Mouse (Mus musculus) liver, embryonic 11.5 days (tissue): ENCODE results near the gene Diexf. TPM values are rescaled to one million over a fixed set of nuclear protein-coding genes. Genes with fewer than 3 reads are reported as not detected.

Source experiments
- ATAC-seq: fragments of 200-750 bp; cut with Nextera tagmentation; replicated peaks from 2 replicates; pipeline ENCODE4 v1.8.0; 2017; ENCODE audit warnings: moderate number of reproducible peaks, mild to moderate bottlenecking, moderate TSS enrichment, moderate library complexity; ENCODE audit not compliant: low FRiP score
- DNase-seq: peaks from one replicate; pipeline ENCODE4 v3.0.0-alpha.2; 2017; ENCODE audit warnings: low spot score
- H3K27ac ChIP-seq: fragments of 300-500 bp; sonication (generic); 2 replicates; pipeline ENCODE4 v1.5.1; 2014; ENCODE audit warnings: mild to moderate bottlenecking, low read depth, low read length, control low read depth
- H3K27me3 ChIP-seq: fragments of 300-500 bp; sonication (generic); replicated peaks from 2 replicates; pipeline ENCODE4 v1.6.1; 2014; ENCODE audit warnings: low read length, mixed read lengths; ENCODE audit not compliant: control insufficient read depth, insufficient read depth
- H3K36me3 ChIP-seq: fragments of 300-500 bp; sonication (generic); 2 replicates; pipeline ENCODE4 v1.6.1; 2014; ENCODE audit warnings: mild to moderate bottlenecking, low read length, moderate library complexity, mixed read lengths; ENCODE audit not compliant: control insufficient read depth, insufficient read depth
- H3K4me1 ChIP-seq: fragments of 300-500 bp; sonication (generic); replicated peaks from 2 replicates; pipeline ENCODE4 v1.6.1; 2014; ENCODE audit warnings: low read length, mixed read lengths; ENCODE audit not compliant: control insufficient read depth, insufficient read depth
- H3K4me2 ChIP-seq: fragments of 300-500 bp; sonication (generic); 2 replicates; pipeline ENCODE4 v1.6.1; 2014; ENCODE audit warnings: mild to moderate bottlenecking, control low read depth, moderate library complexity
- H3K4me3 ChIP-seq: fragments of 300-500 bp; sonication (generic); 2 replicates; pipeline ENCODE4 v1.5.1; 2014; ENCODE audit warnings: low read depth, low read length, control low read depth
- H3K9ac ChIP-seq: fragments of 300-500 bp; sonication (generic); 2 replicates; pipeline ENCODE4 v1.6.1; 2014; ENCODE audit warnings: low read depth, low read length, control low read depth
- H3K9me3 ChIP-seq: fragments of 300-500 bp; sonication (generic); 2 replicates; pipeline ENCODE4 v1.6.1; 2016; ENCODE audit warnings: low read length, inconsistent platforms, mixed read lengths; ENCODE audit not compliant: control insufficient read depth
- WGBS: fragments of 180-500 bp; shearing (Covaris S2); extraction: QIAGEN DNeasy Blood & Tissue Kit; methylation state at CpG from one replicate; pipeline ENCODE4 v1.1.7; 2014; 5-methylcytosine and 5-hydroxymethylcytosine counted together
- polyA plus RNA-seq: library from polyadenylated mRNA; unstranded; fragments of >200 nt; fragmentation: Nextera tagmentation; extraction: Ambion mirVana; gene quantifications from 2 replicates; pipeline ENCODE4 v1.2.1, GENCODE M21; 2014

Gene Diexf
- polyA plus RNA-seq, 1 experiment from 2014 or later, result 10.7 TPM

DNA sequence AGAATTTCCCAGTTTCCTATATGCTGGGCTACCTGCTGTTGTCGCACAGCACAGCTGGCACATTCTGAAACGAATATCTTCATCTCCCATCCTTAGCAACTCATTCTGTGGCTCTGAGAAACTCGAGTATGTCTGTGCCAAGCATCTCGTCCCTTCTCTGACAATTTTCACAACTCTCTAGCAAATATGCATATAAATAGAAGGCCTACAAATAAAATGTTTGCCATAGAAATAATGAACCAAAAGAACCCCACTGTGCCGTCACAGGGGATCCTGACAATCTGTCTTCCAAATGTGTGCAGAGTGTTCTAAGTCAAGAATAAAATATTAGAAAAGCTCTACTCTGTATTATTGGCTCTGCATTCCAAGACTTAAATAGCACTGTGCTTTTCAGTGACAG, 70.5 kb downstream of the Diexf start:
- Histone ChIP-seq H3K27ac (no peak overlapping the region), H3K9me3 (no peaks in the 10 kb centered on the region), H3K27me3 (no peaks in the 10 kb centered on the region), H3K4me1 (no peaks in the 10 kb centered on the region), H3K4me3 (no peak overlapping the region), H3K4me2 (no peak overlapping the region), H3K9ac (no peak overlapping the region), H3K36me3 (no peaks in the 10 kb centered on the region)
- no peak for DNase-seq
- ATAC-seq, result no peak
- 73% methylated on average over 5 of the region's 5 CpGs for WGBS

DNA sequence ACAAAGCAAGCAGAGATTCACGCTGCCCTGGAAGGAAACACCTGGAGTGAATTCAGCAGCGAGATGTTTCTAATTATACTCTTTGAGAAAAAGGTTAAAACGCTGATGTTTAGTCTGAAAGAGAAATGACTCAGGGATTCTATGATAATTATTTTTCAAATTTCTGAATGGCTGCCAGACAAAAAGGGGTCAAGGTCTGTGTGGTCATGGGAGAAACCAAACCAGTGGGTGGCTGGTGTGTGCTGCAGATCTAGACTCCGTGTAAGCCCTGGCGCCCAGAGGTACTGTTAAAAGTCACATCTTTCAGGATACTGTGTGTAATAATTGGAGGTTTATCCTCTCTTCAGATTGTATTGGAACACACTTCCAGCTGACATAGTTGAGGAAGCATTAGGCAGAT, 75.7 kb downstream of the Diexf start:
- H3K36me3 ChIP-seq, result no peaks in the 10 kb centered on the region
- no peak for ATAC-seq
- no peak for DNase-seq
- H3K27ac ChIP-seq, result no peak overlapping the region
- H3K27me3 ChIP-seq, result no peaks in the 10 kb centered on the region
- H3K9ac ChIP-seq, result no peak overlapping the region
- H3K4me1 ChIP-seq, result no peaks in the 10 kb centered on the region
- 80% methylated on average over 5 of the region's 5 CpGs for WGBS
- no peak overlapping the region for H3K4me3 ChIP-seq
- H3K4me2 ChIP-seq, result no peak overlapping the region
- no peaks in the 10 kb centered on the region for H3K9me3 ChIP-seq

DNA sequence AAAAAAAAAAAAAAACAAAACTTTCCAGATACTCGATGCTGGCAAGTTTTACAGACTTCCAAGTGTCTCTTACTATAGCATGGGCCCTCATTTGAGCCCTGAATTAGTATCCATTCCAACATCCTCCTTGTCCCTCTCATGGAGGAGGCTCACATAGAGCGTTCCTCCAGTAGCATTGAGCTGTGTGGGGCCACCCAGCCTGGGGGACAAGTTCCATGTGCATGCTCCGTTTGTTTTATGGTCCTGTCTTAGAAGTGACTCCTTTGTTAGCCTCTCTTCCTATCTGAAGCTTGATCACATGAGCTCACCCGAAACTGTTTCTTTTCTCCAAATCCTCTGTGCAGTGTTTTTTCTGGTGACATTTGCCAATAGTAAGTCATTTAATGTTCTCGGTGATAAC, 77.0 kb downstream of the Diexf start:
- Histone ChIP-seq H3K9ac (no peak overlapping the region), H3K4me1 (no peaks in the 10 kb centered on the region), H3K27me3 (no peaks in the 10 kb centered on the region), H3K4me3 (no peak overlapping the region), H3K9me3 (no peaks in the 10 kb centered on the region), H3K4me2 (no peak overlapping the region), H3K27ac (no peak overlapping the region), H3K36me3 (no peaks in the 10 kb centered on the region)
- DNase-seq (no peak), ATAC-seq (no peak)
- WGBS, result 70% methylated on average over 5 of the region's 5 CpGs

DNA sequence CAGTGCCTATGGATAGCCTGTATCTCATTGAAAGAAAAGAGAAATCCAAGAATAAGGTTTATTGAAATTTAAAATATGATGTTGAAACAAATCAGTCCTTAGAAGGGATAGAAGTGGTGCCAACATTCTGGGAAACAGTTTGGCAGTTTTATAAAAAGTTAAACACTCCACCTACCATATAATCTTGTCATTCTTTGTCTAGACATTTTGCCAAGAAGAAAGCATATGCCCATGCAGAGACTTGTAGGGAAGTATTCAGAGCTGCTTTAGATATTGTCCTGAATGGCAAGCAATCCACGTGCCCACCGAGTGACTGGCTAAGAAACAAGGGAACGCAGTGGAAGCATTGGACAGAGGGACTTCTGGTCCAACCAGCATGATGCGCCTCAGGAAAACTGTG, 82.5 kb downstream of the Diexf start:
- Histone ChIP-seq H3K4me2 (no peak overlapping the region), H3K36me3 (no peaks in the 10 kb centered on the region), H3K4me3 (no peak overlapping the region), H3K4me1 (no peaks in the 10 kb centered on the region), H3K27me3 (no peaks in the 10 kb centered on the region), H3K9ac (no peak overlapping the region), H3K9me3 (no peaks in the 10 kb centered on the region), H3K27ac (no peak overlapping the region)
- WGBS, result 85% methylated on average over 4 of the region's 4 CpGs
- no peak for DNase-seq
- no peak for ATAC-seq

DNA sequence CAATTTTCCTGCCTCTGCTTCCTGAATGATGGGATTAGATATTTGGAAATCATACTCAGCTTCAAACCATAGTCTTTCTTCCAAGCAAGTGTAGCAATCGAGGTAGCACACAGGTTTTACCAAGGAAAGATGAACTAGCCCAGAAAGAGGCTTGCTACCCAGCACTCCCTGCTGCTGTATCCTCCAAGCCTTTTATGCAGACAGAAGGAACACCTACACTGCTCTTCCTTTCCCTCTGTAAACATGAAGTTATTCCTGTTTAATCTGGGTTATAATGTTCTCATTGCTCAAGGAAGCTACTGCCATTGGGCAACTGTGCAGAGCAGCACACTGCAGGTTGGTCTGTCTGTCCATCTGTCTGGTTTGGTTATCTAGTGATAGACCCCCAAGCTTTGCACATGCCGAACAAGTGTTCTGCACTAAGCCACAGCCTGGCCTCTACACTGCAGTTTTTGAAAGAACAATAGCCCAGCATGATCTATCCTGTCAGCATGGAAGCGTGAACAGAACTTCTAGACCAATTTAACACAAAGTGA, 87.2 kb downstream of the Diexf start:
- no peaks in the 10 kb centered on the region for H3K36me3 ChIP-seq
- no peak overlapping the region for H3K4me2 ChIP-seq
- H3K27me3 ChIP-seq, result no peaks in the 10 kb centered on the region
- no peak overlapping the region for H3K9ac ChIP-seq
- DNase-seq, result no peak
- no peak overlapping the region for H3K27ac ChIP-seq
- no peaks in the 10 kb centered on the region for H3K9me3 ChIP-seq
- 69% methylated on average over 3 of the region's 3 CpGs for WGBS
- no peak for ATAC-seq
- H3K4me3 ChIP-seq, result no peak overlapping the region
- no peaks in the 10 kb centered on the region for H3K4me1 ChIP-seq

Other genes starting within 250 kb of the Diexf start
- 2.3 TPM in 2 replicates for gene Syt14, start 94.5 kb downstream of the Diexf start, polyA plus RNA-seq
- 4.1 and 5.2 TPM in 2 replicates for gene Irf6, start 22.8 kb upstream of the Diexf start, polyA plus RNA-seq
- gene A130010J15Rik, start 37.8 kb upstream of the Diexf start, polyA plus RNA-seq, result 11.1 and 12.8 TPM in 2 replicates
- 8.5 and 9.2 TPM in 2 replicates for gene Traf3ip3, start 71.4 kb upstream of the Diexf start, polyA plus RNA-seq
- gene Lamb3, start 77.4 kb upstream of the Diexf start, polyA plus RNA-seq, result 0.15 and 0.48 TPM in 2 replicates
- gene Hsd11b1, start 133.8 kb upstream of the Diexf start, polyA plus RNA-seq, result 1.1 and 1.8 TPM in 2 replicates
- 33.2 and 33.3 TPM in 2 replicates for gene G0s2, start 142.9 kb upstream of the Diexf start, polyA plus RNA-seq
- gene Camk1g, start 240.0 kb upstream of the Diexf start, polyA plus RNA-seq, result 3.3 TPM in 2 replicates